Mouse (Mus musculus) gastrocnemius, adult 8-10 months (tissue): Measurements from ENCODE around the gene Rdh16f1. TPM values are rescaled to one million over a fixed set of nuclear protein-coding genes. Genes with fewer than 3 reads are reported as not detected.
"Not testable (repeated sequence)": the region's sequence is repeated elsewhere in the genome, so short reads cannot be mapped to it uniquely, and the experiment has no call there.

Source experiments
- DNase-seq, 2 experiments: peaks; one replicate each; pipeline ENCODE4 v3.0.0; 2022; ENCODE audit warnings: low spot score in 2 of 2
- total RNA-seq, 4 experiments: library from RNA; stranded (reverse); gene quantifications; 2 replicates each; pipeline ENCODE4 v1.2.4; 2022

Rdh16f1 gene
- total RNA-seq, 4 experiments from 2014 or later, result 0.48 to 0.75 TPM; not detected in 2

- DNase-seq, result peak in 1 of 2 experiments; percentile 21
These were observed 10.6 kb upstream of the Rdh16f1 start for GRCm38 (mm10) chr10:127748847-127749612.

- no peak for DNase-seq
These were observed 9.3 kb upstream of the Rdh16f1 start for GRCm38 (mm10) chr10:127750136-127750777.

GRCm38 (mm10) chr10:127751548-127751947 is 8.0 kb upstream of the Rdh16f1 start, which contains the start of gene Gpr182:
Gene Gpr182 (minus strand): TSS chr10:127751732.
- DNase-seq, result no peak

- no peak for DNase-seq
These were observed 4.9 kb upstream of the Rdh16f1 start for GRCm38 (mm10) chr10:127754566-127755166.

- no peak for DNase-seq
These were observed 4.3 kb upstream of the Rdh16f1 start for GRCm38 (mm10) chr10:127755246-127755645.

- no peak for DNase-seq
These were observed 3.7 kb upstream of the Rdh16f1 start for GRCm38 (mm10) chr10:127755770-127756468.

- not testable (repeated sequence) for DNase-seq
These were observed 3.3 kb downstream of the Rdh16f1 start for GRCm38 (mm10) chr10:127762926-127763325.

GRCm38 (mm10) chr10:127763914-127764680 is 4.5 kb downstream of the Rdh16f1 start:
- DNase-seq, result no peak

GRCm38 (mm10) chr10:127766564-127766963 is 7.0 kb downstream of the Rdh16f1 start:
- no peak for DNase-seq

- DNase-seq, result no peak
These were observed 16.4 kb downstream of the Rdh16f1 start, which contains the start of gene Rdh9 for GRCm38 (mm10) chr10:127776011-127776410. Gene Rdh9 (plus strand): TSS chr10:127776386.

GRCm38 (mm10) chr10:127782321-127782720 is 22.7 kb downstream of the Rdh16f1 start:
- DNase-seq, result not testable (repeated sequence)

GRCm38 (mm10) chr10:127785411-127785810 is 25.8 kb downstream of the Rdh16f1 start:
- not testable (repeated sequence) for DNase-seq

GRCm38 (mm10) chr10:127799295-127799694 is 39.7 kb downstream of the Rdh16f1 start:
- DNase-seq, result no peak

- no peak for DNase-seq
These were observed 41.3 kb downstream of the Rdh16f1 start, which contains the start of gene Rdh16 for GRCm38 (mm10) chr10:127800891-127801290. Gene Rdh16 (plus strand): TSS chr10:127801152.

- no peak for DNase-seq
These were observed 42.0 kb downstream of the Rdh16f1 start for GRCm38 (mm10) chr10:127801612-127802011.

- DNase-seq, result no peak
These were observed 42.6 kb downstream of the Rdh16f1 start for GRCm38 (mm10) chr10:127802236-127802635.

- DNase-seq, result no peak
These were observed 44.8 kb downstream of the Rdh16f1 start for GRCm38 (mm10) chr10:127804416-127804815.

- no peak for DNase-seq
These were observed 56.3 kb downstream of the Rdh16f1 start for GRCm38 (mm10) chr10:127815888-127816287.

- DNase-seq, result not testable (repeated sequence)
These were observed 57.8 kb downstream of the Rdh16f1 start for GRCm38 (mm10) chr10:127817268-127817910.

- not testable (repeated sequence) for DNase-seq
These were observed 62.2 kb downstream of the Rdh16f1 start for GRCm38 (mm10) chr10:127821806-127822205.
